Mouse (Mus musculus) cerebellum, adult 2 months (tissue): ENCODE results near the gene Fbxl13.

Source experiments
- CTCF ChIP-seq: fragments of 200-500 bp; IDR thresholded peaks from 2 replicates; pipeline ENCODE4 v1.5.1; 2011; ENCODE audit warnings: low read depth, mild to moderate bottlenecking, control low read depth, low read length, moderate library complexity, borderline replicate concordance; ENCODE audit not compliant: insufficient read depth
- POLR2A ChIP-seq: fragments of 200-500 bp; IDR thresholded peaks from 2 replicates; pipeline ENCODE4 v1.6.1; 2011; ENCODE audit warnings: low read length, control low read depth, borderline replicate concordance; ENCODE audit not compliant: insufficient read depth

GRCm38 (mm10) chr5:21554732-21555131 lies 90.7 kb downstream of the Fbxl13 start:
- TF ChIP-seq CTCF, result no peak
- TF ChIP-seq POLR2A, result no peak
